Mouse (Mus musculus): ENCODE measurements around the gene Orai2. TPM values are rescaled to one million over a fixed set of nuclear protein-coding genes. Genes with fewer than 3 reads are reported as not detected.

Gene Orai2
- total and polyA plus RNA-seq, 3 experiments = 7.3 to 8.8 (median 7.4) TPM

DNA sequence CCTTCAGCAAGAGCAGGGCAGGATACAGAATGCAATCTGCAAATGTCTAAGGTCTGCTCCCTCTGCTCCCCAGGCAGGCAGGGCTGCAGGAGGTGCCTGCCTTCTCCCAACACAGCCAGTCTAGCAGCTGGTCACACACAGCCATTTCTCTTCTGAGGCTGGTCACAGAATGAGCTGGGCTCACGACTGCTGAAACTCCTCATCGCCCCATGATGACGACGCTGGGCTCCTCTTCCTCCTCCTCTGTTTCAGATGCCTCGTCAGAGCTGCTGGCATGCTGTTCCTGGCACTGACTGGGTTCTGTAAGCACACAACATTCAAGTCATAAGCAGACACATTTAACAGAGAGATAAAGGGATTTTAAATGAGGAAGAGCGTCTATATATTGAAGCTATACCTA, 10.7 kb upstream of the Orai2 start:
- no peaks in the 10 kb centered on the region for H3K9me3 ChIP-seq (replicated peaks; ENCODE audit: low read length)

DNA sequence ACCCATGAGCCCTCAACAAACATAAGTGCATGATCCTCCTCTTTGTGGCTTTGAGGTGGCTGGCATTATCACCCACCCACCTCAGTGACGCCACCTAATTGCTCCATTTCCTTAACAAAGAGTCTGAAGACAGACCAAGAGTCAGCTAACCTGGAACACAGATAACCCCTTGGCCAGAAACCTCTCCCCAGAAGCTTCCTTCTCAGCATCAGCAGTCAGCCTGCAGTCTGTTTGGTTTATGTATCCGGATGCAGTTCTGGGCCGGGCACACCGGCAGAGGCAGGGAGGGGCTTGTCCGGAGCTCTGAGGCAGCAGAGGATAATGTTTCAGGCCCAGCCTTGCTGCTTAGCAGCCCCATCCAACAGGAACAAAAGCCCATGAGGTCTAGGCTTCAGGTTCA, 9.1 kb upstream of the Orai2 start:
- H3K27ac ChIP-seq (ENCODE audit: insufficient read depth, low read depth) = no peak overlapping the region
- TF ChIP-seq MAFK (IDR thresholded peaks at IDR 0.05; ENCODE audit: insufficient replicate concordance, low read length) (no peak), CHD2 (IDR thresholded peaks at IDR 0.05; ENCODE audit: low read length) (no peak), MYC (IDR thresholded peaks at IDR 0.05; ENCODE audit: low read depth, low read length) (no peak), KAT2A (IDR thresholded peaks at IDR 0.05; ENCODE audit: insufficient replicate concordance, low read length) (no peak), ZNF384 (IDR thresholded peaks at IDR 0.05; ENCODE audit: low read depth, low read length) (no peak)
- dilution Hi-C loops (cut with MboI; ENCODE audit: extremely low pct_ligation_motif_present, extremely low pct_unique_long_range_greater_than_20kb, low sequenced_read_pairs) (no loop called here), in situ Hi-C loops (cut with MboI; ENCODE audit: low pct_ligation_motif_present, low pct_unique_long_range_greater_than_20kb, low sequenced_read_pairs) (loop anchor here (5.0 to 10.0 kb wide), 2 partner anchors 42 to 195 kb away; partner anchors contain the start of genes Alkbh4, Lrwd1 and Zp3)
- H3K4me1 ChIP-seq (ENCODE audit: control insufficient read depth in 1 of 2, insufficient read depth in 2 of 2) = peaks cover 6 to 8% of the 10 kb centered on the region in 2 experiments; a peak in 3 of 4 replicates
- peaks cover 4% of the 10 kb centered on the region for H3K9me3 ChIP-seq (replicated peaks; ENCODE audit: low read length)
- H3K4me2 ChIP-seq (ENCODE audit: insufficient read depth, low read depth, poor library complexity, severe bottlenecking) = no peak overlapping the region
- H3K9ac ChIP-seq (ENCODE audit: insufficient read depth, low read depth) = no peak overlapping the region
- H3K4me3 ChIP-seq (replicated peaks in 1 of 3; ENCODE audit: low read depth in 2 of 3, low read length in 2 of 3, poor library complexity in 1 of 3) = no peak overlapping the region
- DNase-seq (ENCODE audit: extremely low read depth) = no peak
- H3K27me3 ChIP-seq (replicated peaks) = no peaks in the 10 kb centered on the region
- peaks cover 57 to 75% of the 10 kb centered on the region in 2 experiments for H3K36me3 ChIP-seq (replicated peaks in 1 of 2; ENCODE audit: control insufficient read depth in 1 of 2, insufficient read depth in 1 of 2, low read length in 1 of 2)
- no peaks in the 10 kb centered on the region for H3K79me2 ChIP-seq (replicated peaks; ENCODE audit: control insufficient read depth, extremely low read depth, insufficient read depth, poor library complexity, severe bottlenecking)

More for the DNA sequence above, 10.7 kb upstream of the Orai2 start:
- Histone ChIP-seq H3K36me3 (replicated peaks in 1 of 2; ENCODE audit: control insufficient read depth in 1 of 2, insufficient read depth in 1 of 2, low read length in 1 of 2) (peaks cover 68 to 91% of the 10 kb centered on the region in 2 experiments), H3K4me1 (ENCODE audit: control insufficient read depth in 1 of 2, insufficient read depth in 2 of 2) (peaks cover 6 to 8% of the 10 kb centered on the region in 2 experiments; a peak in 3 of 4 replicates), H3K4me2 (ENCODE audit: insufficient read depth, low read depth, poor library complexity, severe bottlenecking) (no peak overlapping the region), H3K79me2 (replicated peaks; ENCODE audit: control insufficient read depth, extremely low read depth, insufficient read depth, poor library complexity, severe bottlenecking) (no peaks in the 10 kb centered on the region), H3K4me3 (replicated peaks in 1 of 3; ENCODE audit: low read depth in 2 of 3, low read length in 2 of 3, poor library complexity in 1 of 3) (no peak overlapping the region), H3K9ac (ENCODE audit: insufficient read depth, low read depth) (no peak overlapping the region), H3K27ac (ENCODE audit: insufficient read depth, low read depth) (no peak overlapping the region), H3K27me3 (replicated peaks) (no peaks in the 10 kb centered on the region)
- in situ Hi-C loops (cut with MboI; ENCODE audit: low pct_ligation_motif_present, low pct_unique_long_range_greater_than_20kb, low sequenced_read_pairs) (no loop called here), dilution Hi-C loops (cut with MboI; ENCODE audit: extremely low pct_ligation_motif_present, extremely low pct_unique_long_range_greater_than_20kb, low sequenced_read_pairs) (no loop called here)
- TF ChIP-seq CHD2 (IDR thresholded peaks at IDR 0.05; ENCODE audit: low read length) (no peak), MXI1 (IDR thresholded peaks at IDR 0.05; ENCODE audit: low read depth, low read length) (no peak), MAFK (IDR thresholded peaks at IDR 0.05; ENCODE audit: insufficient replicate concordance, low read length) (no peak), RCOR1 (conservative IDR thresholded peaks at IDR 0.05; ENCODE audit: low read depth, low read length) (no peak), NRF1 (IDR thresholded peaks at IDR 0.05; ENCODE audit: low read depth, low read length) (no peak), MYC (IDR thresholded peaks at IDR 0.05; ENCODE audit: low read depth, low read length) (no peak), HCFC1 (IDR thresholded peaks at IDR 0.05; ENCODE audit: low read depth, low read length) (no peak), GABPA (IDR thresholded peaks at IDR 0.05; ENCODE audit: insufficient replicate concordance, low read depth, low read length) (no peak), MAX (IDR thresholded peaks at IDR 0.05; ENCODE audit: low read length) (no peak), SIN3A (IDR thresholded peaks at IDR 0.05; ENCODE audit: low read length) (no peak), IRF4 (IDR thresholded peaks at IDR 0.05; ENCODE audit: low read depth, low read length) (no peak)
- no peak for DNase-seq (ENCODE audit: extremely low read depth)

Data from CH12.LX (cell line).